Mouse (Mus musculus): ENCODE measurements around the gene Acat3.
"Not testable (repeated sequence)": the region's sequence is repeated elsewhere in the genome, so short reads cannot be mapped to it uniquely, and the experiment has no call there.

The Acat3 gene

DNA sequence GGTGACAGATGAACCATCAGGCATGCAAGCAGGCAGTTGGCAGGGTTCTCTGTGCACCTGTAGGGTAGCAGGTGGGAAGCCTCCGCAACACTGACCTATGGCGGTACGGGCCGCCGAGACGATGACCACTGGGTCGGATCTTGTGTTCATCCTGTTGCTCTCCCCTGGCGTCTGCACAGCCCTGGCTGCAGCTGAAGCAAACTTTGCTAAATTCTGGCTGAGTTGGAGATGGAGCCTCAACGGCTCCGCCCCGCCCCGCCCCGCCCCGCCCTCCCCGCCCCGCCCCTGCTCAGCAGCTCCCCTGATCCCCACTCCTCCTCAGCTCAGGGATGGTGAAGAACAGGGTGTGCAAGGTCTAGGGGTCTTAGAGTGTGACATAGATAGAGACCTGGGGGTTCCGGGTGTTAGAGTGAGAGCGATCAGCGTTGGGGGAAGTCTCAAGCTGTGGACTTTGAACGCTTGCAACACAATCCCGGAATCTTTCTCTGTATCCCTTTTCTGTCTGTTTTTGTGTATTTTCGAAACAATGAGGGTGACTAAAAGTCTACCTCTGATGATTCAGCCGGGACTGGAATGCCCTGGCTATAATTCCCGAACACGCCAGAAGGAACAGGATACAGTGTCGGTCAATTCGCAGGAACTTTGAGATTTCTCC is at the start of gene Acat3:
Gene Acat3, minus strand, starts transcription at position 450 of the 655 bp plus-strand sequence.
- no peak for DNase-seq (ENCODE audit: low spot score)

GRCm38 (mm10) chr17:12988096-12988495 is 47.7 kb upstream of the Acat3 start:
- DNase-seq (ENCODE audit: low spot score), result not testable (repeated sequence)

DNA sequence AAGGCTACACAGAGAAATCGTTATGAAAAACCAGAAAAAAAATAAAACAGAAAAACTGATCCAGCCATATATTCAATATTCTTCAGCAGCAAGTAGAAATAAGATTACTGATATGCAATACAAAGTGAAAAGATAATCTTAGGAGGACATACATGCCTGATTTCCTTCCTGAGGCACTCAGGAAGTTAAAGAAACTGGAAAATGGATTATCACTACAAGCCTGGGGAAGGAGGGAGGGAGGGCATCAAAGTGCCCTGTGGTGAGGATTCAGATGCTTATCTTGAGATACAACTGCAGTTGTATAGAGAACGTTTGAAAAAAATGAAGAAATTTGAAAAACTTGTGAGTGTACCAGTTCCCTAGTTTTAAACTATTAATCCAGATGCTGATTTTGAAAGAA is 43.6 kb upstream of the Acat3 start:
- DNase-seq (ENCODE audit: low spot score), result no peak

DNA sequence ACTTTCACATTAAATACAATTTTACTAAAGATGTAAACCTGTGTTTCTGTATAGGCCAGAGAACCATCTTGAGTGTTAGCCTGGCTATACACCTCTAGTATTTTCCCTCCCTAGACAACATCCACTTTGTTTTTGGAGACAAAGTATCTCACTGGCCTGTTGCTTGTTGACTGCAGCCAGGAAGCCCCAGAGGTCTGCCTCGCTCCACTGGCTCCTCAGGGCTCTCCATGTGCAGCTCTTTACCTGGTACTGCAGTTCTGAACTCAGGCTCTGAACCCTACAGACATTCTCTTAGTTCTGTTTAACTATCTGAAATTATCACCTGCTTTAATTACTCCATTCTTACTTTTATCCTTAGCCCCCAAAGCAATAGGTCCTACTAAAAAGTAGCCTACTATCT is 38.1 kb upstream of the Acat3 start:
- no peak for DNase-seq (ENCODE audit: low spot score)

GRCm38 (mm10) chr17:12973851-12974250 is 33.5 kb upstream of the Acat3 start:
- DNase-seq (ENCODE audit: low spot score), result no peak

GRCm38 (mm10) chr17:12967173-12967572 is 26.8 kb upstream of the Acat3 start:
- DNase-seq (ENCODE audit: low spot score), result no peak

DNA sequence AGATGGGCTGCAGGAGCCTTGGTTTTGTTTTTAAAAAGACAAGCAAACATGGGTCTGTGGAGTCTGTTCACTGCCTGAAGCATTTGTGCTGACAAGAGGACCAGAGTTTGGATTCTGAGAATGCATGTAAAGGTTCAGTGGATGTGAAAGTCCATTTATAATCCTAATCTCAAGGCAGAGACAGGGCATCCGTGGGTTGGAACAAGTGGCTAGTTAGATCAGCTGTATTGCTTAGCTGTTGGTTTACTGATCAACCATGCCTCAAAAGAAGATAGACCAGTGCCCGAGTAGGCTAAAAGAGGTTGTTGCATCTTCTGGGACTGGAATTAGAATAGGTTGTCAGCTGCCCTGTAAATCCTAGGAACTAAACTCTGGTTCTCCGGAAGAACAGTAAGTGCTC is 23.1 kb upstream of the Acat3 start:
- no peak for DNase-seq (ENCODE audit: low spot score)

GRCm38 (mm10) chr17:12960331-12960873 is 20.0 kb upstream of the Acat3 start, which contains the start of gene Acat2:
Acat2 (minus strand) TSS chr17:12960747.
- DNase-seq (ENCODE audit: low spot score), result peak; percentile 69

- not testable (repeated sequence) for DNase-seq (ENCODE audit: low spot score)
These were observed 19.0 kb upstream of the Acat3 start for GRCm38 (mm10) chr17:12959377-12959776.

- no peak for DNase-seq (ENCODE audit: low spot score)
These were observed 16.3 kb upstream of the Acat3 start for GRCm38 (mm10) chr17:12956664-12957063.

DNA sequence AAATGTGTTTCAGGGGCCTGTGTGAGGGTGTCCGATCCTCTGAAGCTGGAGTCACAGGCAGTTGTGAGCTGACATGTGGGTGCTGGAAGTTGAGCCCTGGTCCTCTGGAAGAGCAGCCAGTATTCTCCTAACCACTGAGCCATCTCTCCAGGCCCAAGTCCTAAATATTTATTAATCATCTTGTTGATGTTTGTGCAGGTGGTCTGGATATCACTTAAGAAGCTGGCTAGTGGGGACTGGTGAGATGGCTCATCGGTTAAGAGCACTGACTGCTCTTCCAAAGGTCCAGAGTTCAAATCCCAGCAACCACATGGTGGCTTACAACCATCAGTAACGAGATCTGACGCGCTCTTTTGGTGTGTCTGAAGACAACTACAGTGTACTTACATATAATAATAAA is 9.3 kb upstream of the Acat3 start:
- DNase-seq (ENCODE audit: low spot score), result no peak

GRCm38 (mm10) chr17:12942459-12943162 is 2.2 kb upstream of the Acat3 start:
- DNase-seq (ENCODE audit: low spot score), result no peak

DNA sequence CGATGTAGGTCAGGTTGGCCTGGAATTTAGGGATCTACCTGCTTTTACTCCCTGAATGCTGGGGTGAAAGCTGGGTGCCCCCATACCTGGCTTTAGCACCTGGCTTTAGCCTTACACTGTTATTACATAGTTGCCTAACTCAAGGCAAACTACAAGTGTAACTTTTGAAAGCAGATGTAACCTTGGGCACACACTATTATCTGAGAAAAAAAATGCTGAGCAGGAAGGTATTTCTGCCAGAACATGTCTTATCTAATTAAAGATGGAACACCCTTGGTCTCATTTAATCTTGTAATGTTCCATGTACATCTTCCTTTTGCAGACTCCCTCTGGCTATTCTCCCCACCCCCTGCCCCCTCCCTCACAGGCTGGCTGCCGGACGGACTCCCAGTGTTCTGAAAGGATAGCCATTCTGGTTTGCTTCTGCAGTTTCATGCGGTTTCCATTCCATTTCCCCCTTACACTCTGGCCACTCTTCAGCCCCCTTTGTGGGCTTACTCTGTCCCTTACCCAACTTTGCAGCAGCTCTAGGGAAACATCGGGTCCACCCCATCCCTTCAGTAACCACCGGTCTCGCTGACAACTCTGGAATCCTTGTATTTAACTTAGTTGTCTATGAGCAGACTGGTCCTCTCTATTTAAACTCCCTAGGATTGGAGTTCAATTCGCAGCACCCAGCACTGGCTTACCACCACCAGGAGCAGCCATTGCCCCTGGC is 1.3 kb upstream of the Acat3 start:
- DNase-seq (ENCODE audit: low spot score), result no peak

- not testable (repeated sequence) for DNase-seq (ENCODE audit: low spot score)
These were observed 837 bp downstream of the Acat3 start for GRCm38 (mm10) chr17:12939377-12940148.

GRCm38 (mm10) chr17:12938077-12938476 is 2.3 kb downstream of the Acat3 start:
- no peak for DNase-seq (ENCODE audit: low spot score)

GRCm38 (mm10) chr17:12937412-12937970 is 2.9 kb downstream of the Acat3 start:
- no peak for DNase-seq (ENCODE audit: low spot score)

- DNase-seq (ENCODE audit: low spot score), result no peak
These were observed 4.7 kb downstream of the Acat3 start for GRCm38 (mm10) chr17:12935719-12936118.

- not testable (repeated sequence) for DNase-seq (ENCODE audit: low spot score)
These were observed 8.8 kb downstream of the Acat3 start for GRCm38 (mm10) chr17:12931576-12931975.

GRCm38 (mm10) chr17:12925703-12926180 is 14.7 kb downstream of the Acat3 start:
- no peak for DNase-seq (ENCODE audit: low spot score)

DNA sequence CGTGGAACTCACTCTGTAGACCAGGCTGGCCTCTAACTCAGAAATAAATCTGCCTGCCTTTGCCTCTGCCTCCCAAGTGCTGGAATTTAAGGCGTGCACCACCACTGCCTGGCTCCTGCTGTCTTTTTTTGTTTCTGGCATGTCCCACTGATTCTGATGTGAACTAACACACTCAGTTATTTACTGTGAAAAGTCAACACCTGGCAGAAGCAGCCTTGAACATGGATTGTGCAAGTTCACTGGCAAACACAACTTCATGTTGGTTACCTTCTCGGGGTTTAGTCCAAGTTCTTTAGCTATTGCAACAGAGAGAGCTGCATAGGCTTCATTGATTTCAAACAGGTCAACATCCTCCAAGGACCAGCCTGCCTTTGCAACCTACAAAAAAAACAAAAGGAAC is 15.4 kb downstream of the Acat3 start:
- DNase-seq (ENCODE audit: low spot score), result no peak

DNA sequence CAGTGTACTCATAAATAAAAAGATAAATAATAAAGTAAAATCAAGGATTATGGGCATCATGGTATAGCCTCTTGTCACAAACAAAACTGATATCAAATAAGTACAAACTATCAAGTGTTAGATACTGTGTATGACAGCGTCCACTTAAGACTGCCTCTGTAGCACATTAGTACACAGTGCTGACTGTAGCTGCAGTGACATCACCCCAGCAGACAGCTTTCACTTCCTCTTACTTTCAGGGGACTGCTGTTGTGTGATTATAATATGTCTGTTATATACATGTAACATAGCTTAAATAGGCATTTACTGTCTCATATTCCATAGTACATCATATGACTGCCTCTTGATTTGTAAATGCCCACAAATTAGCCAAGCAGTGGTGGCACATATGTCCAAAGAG is 19.3 kb downstream of the Acat3 start:
- no peak for DNase-seq (ENCODE audit: low spot score)

Data from urinary bladder, postnatal 10 days (tissue).